Mouse (Mus musculus): Measurements from ENCODE around the gene Acbd5.

Gene Acbd5

GRCm38 (mm10) chr2:23068894-23069744, 1.2 kb downstream of the Acbd5 start:
- DNase-seq = peak; percentile 96

GRCm38 (mm10) chr2:23070491-23070890, 2.5 kb downstream of the Acbd5 start:
- no peak for DNase-seq

- no peak for DNase-seq
Observed at GRCm38 (mm10) chr2:23071406-23071805, 3.4 kb downstream of the Acbd5 start.

- DNase-seq = no peak
Observed at GRCm38 (mm10) chr2:23075846-23076245, 7.9 kb downstream of the Acbd5 start.

GRCm38 (mm10) chr2:23076783-23077182, 8.8 kb downstream of the Acbd5 start:
- DNase-seq = no peak

- DNase-seq = no peak
Observed at GRCm38 (mm10) chr2:23077693-23078092, 9.7 kb downstream of the Acbd5 start.

GRCm38 (mm10) chr2:23078588-23078987, 10.6 kb downstream of the Acbd5 start:
- DNase-seq = no peak

- no peak for DNase-seq
Observed at GRCm38 (mm10) chr2:23084540-23084939, 16.6 kb downstream of the Acbd5 start.

GRCm38 (mm10) chr2:23092216-23092615, 24.2 kb downstream of the Acbd5 start:
- peak; percentile 62 for DNase-seq

- no peak for DNase-seq
Observed at GRCm38 (mm10) chr2:23097028-23097427, 29.1 kb downstream of the Acbd5 start.

- DNase-seq = no peak
Observed at GRCm38 (mm10) chr2:23102266-23102665, 34.3 kb downstream of the Acbd5 start.

GRCm38 (mm10) chr2:23119573-23119972, 51.6 kb downstream of the Acbd5 start:
- no peak for DNase-seq

GRCm38 (mm10) chr2:23155199-23155621, 87.2 kb downstream of the Acbd5 start:
- DNase-seq = no peak

- peak; percentile 98 for DNase-seq
Observed at GRCm38 (mm10) chr2:23155777-23156607, 88.0 kb downstream of the Acbd5 start, which contains the start of the genes Mastl and Yme1l1. TSS of gene Mastl (minus strand) at chr2:23156024. TSS of gene Yme1l1 (plus strand) at chr2:23156369.

- DNase-seq = no peak
Observed at GRCm38 (mm10) chr2:23156608-23157081, 88.7 kb downstream of the Acbd5 start.
